Mouse (Mus musculus): ENCODE data around the gene Kctd15. TPM values are rescaled to one million over a fixed set of nuclear protein-coding genes. Genes with fewer than 3 reads are reported as not detected.
A peak's percentile ranks its signal among the peaks of the same experiment; 100 is the strongest.

Kctd15 gene
- polyA plus RNA-seq, 1 experiment from 2014 or later = 15.9 TPM

GRCm38 (mm10) chr7:34693072-34693471 is 36.5 kb upstream of the Kctd15 start:
- no peak overlapping the region for H3K4me2 ChIP-seq
- 89% methylated on average over 4 of the region's 4 CpGs for WGBS
- no peaks in the 10 kb centered on the region for H3K9me3 ChIP-seq (ENCODE audit: control insufficient read depth, low read length)
- no peaks in the 10 kb centered on the region for H3K27me3 ChIP-seq (ENCODE audit: control insufficient read depth, insufficient read depth, low read length)
- no peak overlapping the region for H3K27ac ChIP-seq (ENCODE audit: low read depth, low read length)
- H3K9ac ChIP-seq (ENCODE audit: low read length) = no peak overlapping the region
- H3K4me3 ChIP-seq (ENCODE audit: low read depth, low read length) = no peak overlapping the region
- no peak for ATAC-seq (ENCODE audit: low FRiP score)
- peaks cover 15% of the 10 kb centered on the region for H3K4me1 ChIP-seq (ENCODE audit: control insufficient read depth, insufficient read depth, low read length)
- no peaks in the 10 kb centered on the region for H3K36me3 ChIP-seq (ENCODE audit: control insufficient read depth, insufficient read depth, low read length)
- DNase-seq (ENCODE audit: low spot score, missing footprints) = no peak

DNA sequence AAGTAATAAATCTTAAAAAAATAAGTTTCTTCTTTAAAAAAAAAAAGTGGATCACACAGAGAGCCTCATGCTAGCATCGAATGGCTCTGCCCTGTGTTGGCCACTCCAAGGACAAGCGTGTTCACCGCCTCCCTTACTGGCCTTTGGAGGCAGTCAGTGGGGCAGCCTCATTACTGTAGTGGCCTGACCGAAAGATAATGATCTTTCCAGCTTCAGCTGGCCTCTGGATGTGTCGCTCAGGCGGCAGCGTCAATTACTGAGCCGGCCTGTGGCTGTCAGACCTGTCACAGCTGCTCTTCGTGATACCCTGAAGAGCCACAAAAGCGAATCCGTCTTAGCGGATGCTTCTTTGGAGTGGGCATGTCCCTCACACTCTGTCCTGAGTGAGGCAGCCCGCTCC is 33.6 kb upstream of the Kctd15 start:
- Histone ChIP-seq H3K9ac (ENCODE audit: low read length) (no peak overlapping the region), H3K4me2 (no peak overlapping the region), H3K9me3 (ENCODE audit: control insufficient read depth, low read length) (no peaks in the 10 kb centered on the region), H3K27me3 (ENCODE audit: control insufficient read depth, insufficient read depth, low read length) (no peaks in the 10 kb centered on the region), H3K4me1 (ENCODE audit: control insufficient read depth, insufficient read depth, low read length) (peaks cover 15% of the 10 kb centered on the region), H3K27ac (ENCODE audit: low read depth, low read length) (peak overlapping the region; percentile 15; the same call in 1 of the 2 replicates), H3K36me3 (ENCODE audit: control insufficient read depth, insufficient read depth, low read length) (no peaks in the 10 kb centered on the region), H3K4me3 (ENCODE audit: low read depth, low read length) (no peak overlapping the region)
- 55% methylated on average over 13 of the region's 13 CpGs for WGBS
- ATAC-seq (ENCODE audit: low FRiP score) (peak; percentile 56), DNase-seq (ENCODE audit: low spot score, missing footprints) (no peak)

DNA sequence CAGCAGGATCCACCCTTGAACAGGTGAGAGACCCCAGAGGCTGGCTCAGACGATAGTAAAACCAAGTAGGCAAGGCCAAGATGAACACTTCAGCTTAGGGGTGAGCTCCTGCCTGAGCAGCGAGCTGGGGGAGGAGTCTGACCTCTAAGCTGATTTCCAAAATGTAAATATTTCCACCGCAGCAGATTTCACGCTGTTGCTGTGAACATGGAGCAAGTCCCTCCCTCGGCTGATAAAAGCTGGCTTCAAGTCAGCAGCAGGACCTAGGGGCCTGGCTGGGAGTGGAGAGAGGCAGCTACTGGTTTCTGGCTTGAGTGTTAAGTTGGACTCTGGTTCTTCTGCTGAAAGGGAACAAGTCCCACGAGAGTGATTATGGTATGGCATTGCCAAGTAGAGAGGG is 32.5 kb upstream of the Kctd15 start:
- Histone ChIP-seq H3K27me3 (ENCODE audit: control insufficient read depth, insufficient read depth, low read length) (no peaks in the 10 kb centered on the region), H3K36me3 (ENCODE audit: control insufficient read depth, insufficient read depth, low read length) (no peaks in the 10 kb centered on the region), H3K9me3 (ENCODE audit: control insufficient read depth, low read length) (no peaks in the 10 kb centered on the region), H3K4me1 (ENCODE audit: control insufficient read depth, insufficient read depth, low read length) (peaks cover 15% of the 10 kb centered on the region), H3K9ac (ENCODE audit: low read length) (no peak overlapping the region), H3K4me3 (ENCODE audit: low read depth, low read length) (no peak overlapping the region), H3K27ac (ENCODE audit: low read depth, low read length) (no peak overlapping the region), H3K4me2 (no peak overlapping the region)
- DNase-seq (ENCODE audit: low spot score, missing footprints) = peak; percentile 72
- 31% methylated on average over 6 of the region's 6 CpGs for WGBS
- ATAC-seq (ENCODE audit: low FRiP score) = no peak

DNA sequence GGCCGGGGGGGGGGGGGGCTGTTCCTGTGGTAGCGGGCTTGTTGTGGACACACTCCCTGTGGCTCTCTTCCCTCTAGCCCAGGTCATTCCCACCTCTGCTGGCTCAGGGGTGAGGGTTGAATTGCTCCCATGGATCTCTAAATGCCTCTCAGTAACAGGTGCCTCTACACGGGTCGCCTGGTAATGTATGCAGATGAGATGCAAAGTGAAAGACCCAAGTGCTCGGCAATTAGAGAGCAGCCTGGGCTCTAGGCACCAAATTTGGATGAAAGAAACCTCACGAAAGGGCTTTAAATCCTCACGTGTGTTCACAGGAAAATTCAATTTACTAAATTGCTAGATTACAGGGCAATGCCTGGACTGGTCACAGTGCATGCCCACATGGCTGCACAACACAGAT is 29.3 kb upstream of the Kctd15 start:
- no peaks in the 10 kb centered on the region for H3K9me3 ChIP-seq (ENCODE audit: control insufficient read depth, low read length)
- no peaks in the 10 kb centered on the region for H3K27me3 ChIP-seq (ENCODE audit: control insufficient read depth, insufficient read depth, low read length)
- no peak overlapping the region for H3K27ac ChIP-seq (ENCODE audit: low read depth, low read length)
- no peaks in the 10 kb centered on the region for H3K36me3 ChIP-seq (ENCODE audit: control insufficient read depth, insufficient read depth, low read length)
- no peak overlapping the region for H3K9ac ChIP-seq (ENCODE audit: low read length)
- no peak for ATAC-seq (ENCODE audit: low FRiP score)
- WGBS = 51% methylated on average over 7 of the region's 7 CpGs
- no peak overlapping the region for H3K4me3 ChIP-seq (ENCODE audit: low read depth, low read length)
- H3K4me2 ChIP-seq = no peak overlapping the region
- no peak for DNase-seq (ENCODE audit: low spot score, missing footprints)
- peaks cover 4% of the 10 kb centered on the region for H3K4me1 ChIP-seq (ENCODE audit: control insufficient read depth, insufficient read depth, low read length)

- DNase-seq (ENCODE audit: low spot score, missing footprints) = no peak
- WGBS = 78% methylated on average over 4 of the region's 4 CpGs
- no peaks in the 10 kb centered on the region for H3K27me3 ChIP-seq (ENCODE audit: control insufficient read depth, insufficient read depth, low read length)
Observed at GRCm38 (mm10) chr7:34685176-34685575, 28.6 kb upstream of the Kctd15 start.

DNA sequence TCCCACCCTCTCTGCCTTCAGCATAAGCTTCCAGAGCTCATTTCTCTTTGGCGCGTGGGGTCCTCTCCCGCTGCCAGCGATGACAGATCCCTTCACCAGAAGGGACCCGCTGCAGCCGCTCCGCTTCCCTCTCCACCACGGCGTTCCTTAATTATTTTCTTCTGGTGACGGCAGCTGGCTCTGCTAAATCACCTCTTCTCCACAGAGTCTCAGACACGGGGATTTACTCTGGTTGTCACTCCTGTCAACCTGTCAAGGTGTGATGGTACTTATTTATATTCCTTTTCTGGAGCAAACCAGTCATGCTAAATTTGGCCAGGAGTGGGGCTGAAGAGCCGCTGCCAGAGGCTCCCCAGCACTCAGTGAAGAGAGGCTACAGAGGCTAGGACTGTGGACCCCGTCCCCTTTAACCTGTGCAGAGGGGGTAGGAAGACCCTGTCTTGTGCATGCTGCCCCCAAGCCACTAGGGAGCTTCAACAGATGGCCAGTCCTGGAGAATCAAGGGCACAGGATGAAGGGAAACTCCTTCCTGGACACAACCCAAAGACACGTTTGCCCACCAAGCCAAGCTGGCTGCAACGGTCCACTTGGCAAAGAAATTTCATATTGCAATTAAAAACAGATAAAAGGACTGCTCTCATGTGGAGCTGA is 24.4 kb upstream of the Kctd15 start:
- H3K36me3 ChIP-seq (ENCODE audit: control insufficient read depth, insufficient read depth, low read length) = no peaks in the 10 kb centered on the region
- peaks cover under 1% of the 10 kb centered on the region; the same call in 1 of the 2 replicates for H3K4me1 ChIP-seq (ENCODE audit: control insufficient read depth, insufficient read depth, low read length)
- H3K9me3 ChIP-seq (ENCODE audit: control insufficient read depth, low read length) = no peaks in the 10 kb centered on the region
- peaks cover 2% of the 10 kb centered on the region for H3K27me3 ChIP-seq (ENCODE audit: control insufficient read depth, insufficient read depth, low read length)
- DNase-seq (ENCODE audit: low spot score, missing footprints) (no peak), ATAC-seq (ENCODE audit: low FRiP score) (no peak)
- WGBS = 65% methylated on average over 15 of the region's 15 CpGs
- H3K4me2 ChIP-seq = no peak overlapping the region
- H3K27ac ChIP-seq (ENCODE audit: low read depth, low read length) = no peak overlapping the region
- no peak overlapping the region for H3K9ac ChIP-seq (ENCODE audit: low read length)
- no peak overlapping the region for H3K4me3 ChIP-seq (ENCODE audit: low read depth, low read length)

More at GRCm38 (mm10) chr7:34685176-34685575, 28.6 kb upstream of the Kctd15 start:
- no peak overlapping the region for H3K4me3 ChIP-seq (ENCODE audit: low read depth, low read length)
- H3K4me1 ChIP-seq (ENCODE audit: control insufficient read depth, insufficient read depth, low read length) = no peaks in the 10 kb centered on the region; the same call in 1 of the 2 replicates
- H3K27ac ChIP-seq (ENCODE audit: low read depth, low read length) = no peak overlapping the region
- H3K9me3 ChIP-seq (ENCODE audit: control insufficient read depth, low read length) = no peaks in the 10 kb centered on the region
- no peaks in the 10 kb centered on the region for H3K36me3 ChIP-seq (ENCODE audit: control insufficient read depth, insufficient read depth, low read length)
- no peak overlapping the region for H3K9ac ChIP-seq (ENCODE audit: low read length)
- no peak overlapping the region for H3K4me2 ChIP-seq
- ATAC-seq (ENCODE audit: low FRiP score) = no peak

DNA sequence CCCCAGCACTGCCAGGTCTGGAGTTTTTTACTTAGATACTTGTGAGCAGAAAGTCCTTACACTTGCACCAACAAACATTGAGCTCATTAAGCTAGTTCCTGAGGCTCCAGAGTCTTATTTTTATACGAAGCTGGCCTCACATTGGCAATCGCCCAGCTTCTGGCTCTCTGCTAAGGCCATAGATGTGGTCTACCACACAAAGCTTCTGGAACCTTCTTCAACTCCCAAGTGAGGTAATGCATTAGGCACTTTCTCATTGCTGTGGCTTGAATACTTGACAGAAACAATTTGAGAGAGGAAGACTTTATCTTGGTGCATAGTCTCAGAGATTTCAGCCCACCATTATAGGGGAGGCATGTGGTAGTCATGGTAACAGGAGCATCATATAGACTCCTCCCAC is 23.4 kb upstream of the Kctd15 start:
- Histone ChIP-seq H3K9me3 (ENCODE audit: control insufficient read depth, low read length) (no peaks in the 10 kb centered on the region), H3K4me3 (ENCODE audit: low read depth, low read length) (no peak overlapping the region), H3K36me3 (ENCODE audit: control insufficient read depth, insufficient read depth, low read length) (no peaks in the 10 kb centered on the region), H3K4me2 (no peak overlapping the region), H3K27me3 (ENCODE audit: control insufficient read depth, insufficient read depth, low read length) (peaks cover 12% of the 10 kb centered on the region), H3K4me1 (ENCODE audit: control insufficient read depth, insufficient read depth, low read length) (peaks cover 6% of the 10 kb centered on the region), H3K9ac (ENCODE audit: low read length) (no peak overlapping the region), H3K27ac (ENCODE audit: low read depth, low read length) (no peak overlapping the region)
- ATAC-seq (ENCODE audit: low FRiP score) (no peak), DNase-seq (ENCODE audit: low spot score, missing footprints) (no peak)
- WGBS = 87% methylated on average over 2 of the region's 2 CpGs

GRCm38 (mm10) chr7:34675831-34676514 is 19.4 kb upstream of the Kctd15 start:
- H3K9ac ChIP-seq (ENCODE audit: low read length) = peak overlapping the region; percentile 27; the same call in 1 of the 2 replicates
- peak; percentile 43; the same call in 1 of the 2 replicates for ATAC-seq (ENCODE audit: low FRiP score)
- WGBS = 6% methylated on average over 33 of the region's 33 CpGs

GRCm38 (mm10) chr7:34675120-34675790 is 18.7 kb upstream of the Kctd15 start:
- 10% methylated on average over 42 of the region's 42 CpGs for WGBS
- H3K4me3 ChIP-seq (ENCODE audit: low read depth, low read length) = no peak overlapping the region
- 0 out of 2 replicates have a peak overlapping the region, but pooled peaks have one; percentile 27 for H3K9ac ChIP-seq (ENCODE audit: low read length)
- H3K9me3 ChIP-seq (ENCODE audit: control insufficient read depth, low read length) = no peaks in the 10 kb centered on the region
- peaks cover 30% of the 10 kb centered on the region for H3K27me3 ChIP-seq (ENCODE audit: control insufficient read depth, insufficient read depth, low read length)
- H3K27ac ChIP-seq (ENCODE audit: low read depth, low read length) = no peak overlapping the region
- peak overlapping the region; percentile 48 for H3K4me2 ChIP-seq
- no peak for ATAC-seq (ENCODE audit: low FRiP score)
- DNase-seq (ENCODE audit: low spot score, missing footprints) = peak; percentile 91
- no peaks in the 10 kb centered on the region for H3K36me3 ChIP-seq (ENCODE audit: control insufficient read depth, insufficient read depth, low read length)
- H3K4me1 ChIP-seq (ENCODE audit: control insufficient read depth, insufficient read depth, low read length) = peaks cover 6% of the 10 kb centered on the region

More at GRCm38 (mm10) chr7:34675831-34676514, 19.4 kb upstream of the Kctd15 start:
- H3K27ac ChIP-seq (ENCODE audit: low read depth, low read length) = no peak overlapping the region
- peaks cover 30% of the 10 kb centered on the region for H3K27me3 ChIP-seq (ENCODE audit: control insufficient read depth, insufficient read depth, low read length)
- H3K9me3 ChIP-seq (ENCODE audit: control insufficient read depth, low read length) = no peaks in the 10 kb centered on the region
- peak; percentile 99 for DNase-seq (ENCODE audit: low spot score, missing footprints)
- peak overlapping the region; percentile 18 for H3K4me3 ChIP-seq (ENCODE audit: low read depth, low read length)
- peak overlapping the region; percentile 48 for H3K4me2 ChIP-seq
- H3K4me1 ChIP-seq (ENCODE audit: control insufficient read depth, insufficient read depth, low read length) = peaks cover 6% of the 10 kb centered on the region
- no peaks in the 10 kb centered on the region for H3K36me3 ChIP-seq (ENCODE audit: control insufficient read depth, insufficient read depth, low read length)

All from midbrain, embryonic 11.5 days (tissue).